Mouse (Mus musculus) CH12.LX (cell line): ENCODE data around the gene Svs2. TPM values are rescaled to one million over a fixed set of nuclear protein-coding genes. Genes with fewer than 3 reads are reported as not detected.

Experiments used
- DNase-seq: peaks from one replicate; pipeline ENCODE4 v3.0.0-alpha.2; 2013; ENCODE audit errors: extremely low read depth
- H3K27ac ChIP-seq: 2 replicates; pipeline ENCODE4 v1.5.1; 2012; ENCODE audit warnings: low read depth, mild to moderate bottlenecking, control low read depth, moderate library complexity; ENCODE audit not compliant: insufficient read depth
- H3K27me3 ChIP-seq: replicated peaks from 2 replicates; pipeline ENCODE3; 2012; ENCODE audit warnings: inconsistent platforms
- H3K36me3 ChIP-seq, 2 experiments: replicated peaks in 1 of 2; 2 replicates each; pipeline versions ENCODE3 to v1.6.1; 2012; ENCODE audit warnings: inconsistent platforms in 1 of 2, low read length in 1 of 2, mild to moderate bottlenecking in 1 of 2, mixed read lengths in 1 of 2, moderate library complexity in 1 of 2; ENCODE audit not compliant: control insufficient read depth in 1 of 2, insufficient read depth in 1 of 2
- H3K4me1 ChIP-seq, 2 experiments: 2 replicates each; pipeline ENCODE4 v1.6.1; 2012; ENCODE audit warnings: inconsistent platforms in 1 of 2, moderate library complexity in 1 of 2; ENCODE audit not compliant: insufficient read depth in 2 of 2, control insufficient read depth in 1 of 2
- H3K4me2 ChIP-seq: 2 replicates; pipeline ENCODE4 v1.6.1; 2012; ENCODE audit warnings: low read depth, mild to moderate bottlenecking, control low read depth; ENCODE audit not compliant: poor library complexity, insufficient read depth, severe bottlenecking
- H3K4me3 ChIP-seq, 3 experiments: fragments of 150-350 bp in 1 of 3; sonication (generic) in 1 of 3; replicated peaks in 1 of 3; 2 replicates each; pipeline versions ENCODE3 to v1.5.1; 2011 to 2012; ENCODE audit warnings: low read depth in 2 of 3, low read length in 2 of 3, mild to moderate bottlenecking in 2 of 3, moderate library complexity in 2 of 3, control low read depth in 1 of 3, improper control_type of control experiment in 1 of 3, inconsistent platforms in 1 of 3, mixed read lengths in 1 of 3; ENCODE audit not compliant: poor library complexity in 1 of 3
- H3K79me2 ChIP-seq: replicated peaks from 2 replicates; pipeline ENCODE4 v1.6.1; 2012; ENCODE audit warnings: mild to moderate bottlenecking, moderate library complexity; ENCODE audit not compliant: control insufficient read depth, poor library complexity, insufficient read depth, severe bottlenecking; ENCODE audit errors: extremely low read depth
- H3K9ac ChIP-seq: 2 replicates; pipeline ENCODE4 v1.6.1; 2012; ENCODE audit warnings: low read depth, mild to moderate bottlenecking, control low read depth, moderate library complexity; ENCODE audit not compliant: insufficient read depth
- H3K9me3 ChIP-seq: replicated peaks from 2 replicates; pipeline ENCODE3; 2012; ENCODE audit warnings: low read length, inconsistent platforms, mixed read lengths
- CTCF ChIP-seq, 2 experiments: IDR thresholded peaks in 1 of 2; conservative IDR thresholded peaks in 1 of 2; 2 replicates each; pipeline ENCODE4 v1.5.1; 2011 to 2012; ENCODE audit warnings: low read depth in 2 of 2, low read length in 2 of 2, improper control_type of control experiment in 1 of 2, inconsistent platforms in 1 of 2, mild to moderate bottlenecking in 1 of 2, moderate library complexity in 1 of 2
- E2F4 ChIP-seq: IDR thresholded peaks from 2 replicates; pipeline ENCODE4 v1.6.1; 2011; ENCODE audit warnings: low read depth, low read length, improper control_type of control experiment; ENCODE audit not compliant: insufficient replicate concordance
- JUND ChIP-seq: conservative IDR thresholded peaks from 2 replicates; pipeline ENCODE4 v1.6.1; 2011; ENCODE audit warnings: low read depth, low read length, improper control_type of control experiment
- MAZ ChIP-seq: IDR thresholded peaks from 2 replicates; pipeline ENCODE4 v1.6.1; 2012; ENCODE audit warnings: low read depth, mild to moderate bottlenecking, inconsistent platforms, low read length, improper control_type of control experiment, moderate library complexity
- MXI1 ChIP-seq: IDR thresholded peaks from 2 replicates; pipeline ENCODE4 v1.6.1; 2011; ENCODE audit warnings: mild to moderate bottlenecking, low read depth, low read length, improper control_type of control experiment
- POLR2AphosphoS2 ChIP-seq: IDR thresholded peaks from 2 replicates; pipeline ENCODE4 v1.6.1; 2011; ENCODE audit warnings: low read depth, low read length, improper control_type of control experiment
- RAD21 ChIP-seq: IDR thresholded peaks from 2 replicates; pipeline ENCODE4 v1.6.1; 2011; ENCODE audit warnings: low read depth, mild to moderate bottlenecking, low read length, improper control_type of control experiment, moderate library complexity
- SMC3 ChIP-seq: IDR thresholded peaks from 2 replicates; pipeline ENCODE4 v1.6.1; 2011; ENCODE audit warnings: low read depth, low read length, improper control_type of control experiment
- USF1 ChIP-seq: IDR thresholded peaks from 2 replicates; pipeline ENCODE4 v1.6.1; 2014; ENCODE audit warnings: low read depth, mild to moderate bottlenecking, inconsistent platforms, low read length, improper control_type of control experiment
- dilution Hi-C: fragments of 300-500 bp; cut with MboI; formaldehyde crosslinking; loops from 2 replicates; pipeline ENCODE4 v1.14.3; 2020; ENCODE audit warnings: low sequenced_read_pairs; ENCODE audit not compliant: extremely low pct_unique_long_range_greater_than_20kb, extremely low pct_ligation_motif_present
- in situ Hi-C: fragments of 300-500 bp; cut with MboI; formaldehyde crosslinking; loops from 3 replicates; pipeline ENCODE4 v1.14.3; 2019; ENCODE audit warnings: low sequenced_read_pairs, low pct_ligation_motif_present, low pct_unique_long_range_greater_than_20kb, mixed read lengths
- polyA plus RNA-seq: library from polyadenylated mRNA; unstranded; fragments of >175 nt; gene quantifications from 2 replicates; pipeline ENCODE4 v1.2.1, GENCODE M21; 2012; ENCODE audit warnings: low read depth; ENCODE audit not compliant: insufficient read length
- total RNA-seq, 2 experiments: library from RNA; depleted of rRNA; stranded (reverse); fragments of 300-350 nt in 1 of 2; fragments of >200 nt in 1 of 2; gene quantifications; 2 replicates each; pipeline ENCODE4 v1.2.3; 2012 to 2014

Gene Svs2
- total and polyA plus RNA-seq, 3 experiments: not detected

DNA sequence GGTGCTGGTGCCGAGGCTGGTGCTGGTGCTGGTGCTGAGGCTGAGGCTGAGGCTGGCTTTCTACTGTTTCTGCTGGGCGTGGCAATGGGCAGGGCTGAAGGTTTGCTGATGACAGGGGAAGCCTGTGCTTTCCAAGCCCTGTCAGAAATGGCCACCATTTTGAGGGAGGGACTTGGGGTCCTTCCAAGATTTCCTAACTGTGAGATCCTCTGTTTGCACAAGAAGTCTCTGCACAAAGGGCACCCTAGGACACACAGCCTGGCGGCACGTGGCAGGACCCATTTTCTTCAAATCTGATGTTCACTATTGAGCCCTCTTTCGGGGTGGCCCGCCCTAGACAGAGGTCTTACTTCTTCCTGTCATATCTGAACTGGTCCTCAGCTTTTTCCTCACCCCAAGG is 47.7 kb downstream of the Svs2 start, which contains the start of gene Wfdc12:
Gene Wfdc12, minus strand, starts transcription at position 33 of the 400 bp plus-strand sequence.
- no peak for DNase-seq
- H3K27me3 ChIP-seq: no peaks in the 10 kb centered on the region

DNA sequence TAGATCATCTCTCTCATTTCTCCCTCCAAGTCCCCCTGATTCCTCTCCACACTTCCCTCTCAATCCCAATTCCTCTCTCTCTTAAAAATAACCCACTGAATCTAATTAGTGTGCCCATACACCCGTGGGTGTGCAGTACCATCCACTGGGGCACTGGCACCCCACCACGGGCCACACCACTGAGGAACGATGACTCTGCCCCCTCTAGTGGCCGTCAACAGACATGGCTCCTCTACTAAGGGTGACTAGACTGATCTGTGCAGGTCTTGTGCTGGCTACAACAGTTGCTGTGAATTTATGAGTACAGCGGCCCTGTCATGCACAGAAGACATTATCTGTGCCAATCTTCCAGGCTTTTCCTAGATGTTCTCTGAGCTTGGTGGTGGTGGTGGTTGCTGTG is 49.5 kb downstream of the Svs2 start:
- in situ Hi-C loops: no loop called here

More for the DNA sequence above, 47.7 kb downstream of the Svs2 start, which contains the start of gene Wfdc12:
- Histone ChIP-seq H3K36me3 (peaks cover 0 to under 1% of the 10 kb centered on the region in 2 experiments), H3K79me2 (no peaks in the 10 kb centered on the region), H3K9ac (no peak within 1 kb of the TSS), H3K4me2 (no peak within 1 kb of the TSS), H3K27ac (no peak within 1 kb of the TSS), H3K4me1 (peaks cover 11 to 18% of the 10 kb centered on the region in 2 experiments), H3K4me3 (no peak within 1 kb of the TSS), H3K9me3 (peaks cover 9% of the 10 kb centered on the region)
- dilution Hi-C loops (no loop called here), in situ Hi-C loops (no loop called here)
- TF ChIP-seq USF1 (no peak), POLR2AphosphoS2 (no peak)

More for the DNA sequence above, 49.5 kb downstream of the Svs2 start:
- no peak overlapping the region for H3K9ac ChIP-seq
- no peak overlapping the region for H3K27ac ChIP-seq
- H3K9me3 ChIP-seq: peaks cover 9% of the 10 kb centered on the region
- dilution Hi-C loops: no loop called here
- no peak overlapping the region for H3K4me2 ChIP-seq
- no peaks in the 10 kb centered on the region for H3K27me3 ChIP-seq
- no peak for TF ChIP-seq MAZ
- TF ChIP-seq MXI1: no peak
- TF ChIP-seq SMC3: peak; percentile 75
- peak; percentile 54 for TF ChIP-seq RAD21
- no peak for TF ChIP-seq JUND
- no peak for TF ChIP-seq E2F4
- TF ChIP-seq CTCF (conservative IDR thresholded peaks at IDR 0.05 in 1 of 2, IDR thresholded peaks at IDR 0.05 in 1 of 2; ENCODE audit: low read depth in 2 of 2, low read length in 2 of 2): peak; percentile 38 to 73; a peak in 3 of 4 replicates
- TF ChIP-seq, all 38 proteins: peak for 3
- DNase-seq: peak; percentile 38
- Histone ChIP-seq H3K36me3 (peaks cover 0 to 2% of the 10 kb centered on the region in 2 experiments), H3K79me2 (no peaks in the 10 kb centered on the region), H3K4me1 (peaks cover 6 to 14% of the 10 kb centered on the region in 2 experiments), H3K4me3 (no peak overlapping the region)

Other genes starting within 250 kb of the Svs2 start
Only the 20 nearest of the 22 such genes appear.
- gene Pabpc1l, start 213.0 kb downstream of the Svs2 start, total RNA-seq (2012; rRNA removed): 0.42 and 0.76 TPM in 2 replicates
- 0.47 and 0.55 TPM in 2 replicates for gene Pabpc1l, start 213.0 kb downstream of the Svs2 start, total RNA-seq (2014; rRNA removed)
- gene Pabpc1l, start 213.0 kb downstream of the Svs2 start, polyA plus RNA-seq: 0.96 and 2.0 TPM in 2 replicates
- 53.1 and 64.4 TPM in 2 replicates for gene Stk4, start 168.1 kb downstream of the Svs2 start, total RNA-seq (2012; rRNA removed)
- gene Stk4, start 168.1 kb downstream of the Svs2 start, total RNA-seq (2014; rRNA removed): 50.9 and 51.4 TPM in 2 replicates
- gene Stk4, start 168.1 kb downstream of the Svs2 start, polyA plus RNA-seq: 77.5 and 78.3 TPM in 2 replicates
- 26.8 and 30.0 TPM in 2 replicates for gene Tomm34, start 167.3 kb downstream of the Svs2 start, total RNA-seq (2012; rRNA removed)
- gene Tomm34, start 167.3 kb downstream of the Svs2 start, total RNA-seq (2014; rRNA removed): 25.6 and 26.5 TPM in 2 replicates
- gene Tomm34, start 167.3 kb downstream of the Svs2 start, polyA plus RNA-seq: 38.3 and 40.7 TPM in 2 replicates
- 0.34 and 0.42 TPM in 2 replicates for gene Kcns1, start 67.4 kb downstream of the Svs2 start, total RNA-seq (2012; rRNA removed)
- not detected in 2 replicates for gene Kcns1, start 67.4 kb downstream of the Svs2 start, total RNA-seq (2014; rRNA removed)
- 0.11 TPM in 1 of 2 replicates, not detected in the other for gene Kcns1, start 67.4 kb downstream of the Svs2 start, polyA plus RNA-seq
- not detected in 2 replicates for gene Wfdc5, start 55.7 kb downstream of the Svs2 start, total RNA-seq (2012; rRNA removed)
- gene Wfdc5, start 55.7 kb downstream of the Svs2 start, total RNA-seq (2014; rRNA removed): not detected in 2 replicates
- not detected in 2 replicates for gene Wfdc5, start 55.7 kb downstream of the Svs2 start, polyA plus RNA-seq
- not detected in 2 replicates for gene Wfdc12, start 47.9 kb downstream of the Svs2 start, total RNA-seq (2012; rRNA removed)
- not detected in 2 replicates for gene Wfdc12, start 47.9 kb downstream of the Svs2 start, total RNA-seq (2014; rRNA removed)
- gene Wfdc12, start 47.9 kb downstream of the Svs2 start, polyA plus RNA-seq: not detected in 2 replicates
- not detected in 2 replicates for gene Wfdc15a, start 38.3 kb downstream of the Svs2 start, total RNA-seq (2012; rRNA removed)
- gene Wfdc15a, start 38.3 kb downstream of the Svs2 start, total RNA-seq (2014; rRNA removed): not detected in 2 replicates
- not detected in 2 replicates for gene Wfdc15a, start 38.3 kb downstream of the Svs2 start, polyA plus RNA-seq
- gene Wfdc15b, start 16.8 kb downstream of the Svs2 start, total RNA-seq (2012; rRNA removed): not detected in 2 replicates
- not detected in 2 replicates for gene Wfdc15b, start 16.8 kb downstream of the Svs2 start, total RNA-seq (2014; rRNA removed)
- gene Wfdc15b, start 16.8 kb downstream of the Svs2 start, polyA plus RNA-seq: not detected in 2 replicates
- not detected in 2 replicates for gene Svs3b, start 18.2 kb upstream of the Svs2 start, total RNA-seq (2012; rRNA removed)
- gene Svs3b, start 18.2 kb upstream of the Svs2 start, total RNA-seq (2014; rRNA removed): not detected in 2 replicates
- gene Svs3b, start 18.2 kb upstream of the Svs2 start, polyA plus RNA-seq: not detected in 2 replicates
- not detected in 2 replicates for gene Svs4, start 40.0 kb upstream of the Svs2 start, total RNA-seq (2012; rRNA removed)
- gene Svs4, start 40.0 kb upstream of the Svs2 start, total RNA-seq (2014; rRNA removed): not detected in 2 replicates
- gene Svs4, start 40.0 kb upstream of the Svs2 start, polyA plus RNA-seq: not detected in 2 replicates
- not detected in 2 replicates for gene Svs3a, start 50.8 kb upstream of the Svs2 start, total RNA-seq (2012; rRNA removed)
- gene Svs3a, start 50.8 kb upstream of the Svs2 start, total RNA-seq (2014; rRNA removed): not detected in 2 replicates
- not detected in 2 replicates for gene Svs3a, start 50.8 kb upstream of the Svs2 start, polyA plus RNA-seq
- not detected in 2 replicates for gene Svs6, start 78.3 kb upstream of the Svs2 start, total RNA-seq (2012; rRNA removed)
- gene Svs6, start 78.3 kb upstream of the Svs2 start, total RNA-seq (2014; rRNA removed): not detected in 2 replicates
- not detected in 2 replicates for gene Svs6, start 78.3 kb upstream of the Svs2 start, polyA plus RNA-seq
- gene Svs5, start 94.3 kb upstream of the Svs2 start, total RNA-seq (2012; rRNA removed): not detected in 2 replicates
- gene Svs5, start 94.3 kb upstream of the Svs2 start, total RNA-seq (2014; rRNA removed): not detected in 2 replicates
- not detected in 2 replicates for gene Svs5, start 94.3 kb upstream of the Svs2 start, polyA plus RNA-seq
- 1.2 and 2.7 TPM in 2 replicates for gene Slpi, start 150.6 kb upstream of the Svs2 start, total RNA-seq (2012; rRNA removed)
- gene Slpi, start 150.6 kb upstream of the Svs2 start, total RNA-seq (2014; rRNA removed): 0.38 and 0.53 TPM in 2 replicates
- 0.71 and 1.0 TPM in 2 replicates for gene Slpi, start 150.6 kb upstream of the Svs2 start, polyA plus RNA-seq
- 0.08 TPM in 1 of 2 replicates, not detected in the other for gene Rbpjl, start 164.7 kb upstream of the Svs2 start, total RNA-seq (2012; rRNA removed)
- not detected in 2 replicates for gene Rbpjl, start 164.7 kb upstream of the Svs2 start, total RNA-seq (2014; rRNA removed)
- not detected in 2 replicates for gene Rbpjl, start 164.7 kb upstream of the Svs2 start, polyA plus RNA-seq
- not detected in 2 replicates for gene Matn4, start 166.7 kb upstream of the Svs2 start, total RNA-seq (2012; rRNA removed)
- not detected in 2 replicates for gene Matn4, start 166.7 kb upstream of the Svs2 start, total RNA-seq (2014; rRNA removed)
- not detected in 2 replicates for gene Matn4, start 166.7 kb upstream of the Svs2 start, polyA plus RNA-seq
- 63.9 and 69.9 TPM in 2 replicates for gene Sdc4, start 205.4 kb upstream of the Svs2 start, total RNA-seq (2012; rRNA removed)
- 53.4 and 59.8 TPM in 2 replicates for gene Sdc4, start 205.4 kb upstream of the Svs2 start, total RNA-seq (2014; rRNA removed)
- 36.4 and 46.6 TPM in 2 replicates for gene Sdc4, start 205.4 kb upstream of the Svs2 start, polyA plus RNA-seq
- 58.5 and 59.7 TPM in 2 replicates for gene Sys1, start 218.5 kb upstream of the Svs2 start, total RNA-seq (2012; rRNA removed)
- gene Sys1, start 218.5 kb upstream of the Svs2 start, total RNA-seq (2014; rRNA removed): 41.8 and 46.6 TPM in 2 replicates
- 46.5 and 57.4 TPM in 2 replicates for gene Sys1, start 218.5 kb upstream of the Svs2 start, polyA plus RNA-seq
- gene Gm20458, start 222.5 kb upstream of the Svs2 start, total RNA-seq (2012; rRNA removed): 0.88 and 1.1 TPM in 2 replicates
- gene Gm20458, start 222.5 kb upstream of the Svs2 start, total RNA-seq (2014; rRNA removed): 0.74 TPM in 1 of 2 replicates, not detected in the other
- 0.31 and 1.2 TPM in 2 replicates for gene Gm20458, start 222.5 kb upstream of the Svs2 start, polyA plus RNA-seq
- not detected in 2 replicates for gene Trp53tg5, start 235.3 kb upstream of the Svs2 start, total RNA-seq (2012; rRNA removed)
- gene Trp53tg5, start 235.3 kb upstream of the Svs2 start, total RNA-seq (2014; rRNA removed): not detected in 2 replicates
- not detected in 2 replicates for gene Trp53tg5, start 235.3 kb upstream of the Svs2 start, polyA plus RNA-seq